Mouse (Mus musculus): Measurements from ENCODE around the gene Xlr5c. TPM values are rescaled to one million over a fixed set of nuclear protein-coding genes. Genes with fewer than 3 reads are reported as not detected.
"Not testable (repeated sequence)": the region's sequence is repeated elsewhere in the genome, so short reads cannot be mapped to it uniquely, and the experiment has no call there.

Gene Xlr5c
- total RNA-seq (2015; ENCODE audit: low replicate concordance) (not detected in 2 replicates), total RNA-seq (2017; ENCODE audit: low replicate concordance) (not detected in 2 replicates)

GRCm38 (mm10) chrX:73292876-73293275 lies at the start of gene Xlr5c, which contains the start of gene Xlr5a:
Gene Xlr5c, minus strand, starts transcription at chrX:73292976.
Gene Xlr5a, minus strand, starts transcription at chrX:73292976.
- ATAC-seq (replicated peaks; ENCODE audit: low FRiP score, poor library complexity, severe bottlenecking): not testable (repeated sequence)

GRCm38 (mm10) chrX:73342483-73342895 lies 49.7 kb upstream of the Xlr5c start, which contains the start of gene Zfp275:
Gene Zfp275, plus strand, starts transcription at chrX:73342621.
- ATAC-seq (replicated peaks; ENCODE audit: low FRiP score, poor library complexity, severe bottlenecking): no peak

- ATAC-seq (replicated peaks; ENCODE audit: low FRiP score, poor library complexity, severe bottlenecking): no peak
Observed at GRCm38 (mm10) chrX:73342068-73342467, 49.3 kb upstream of the Xlr5c start.

- no peak for ATAC-seq (replicated peaks; ENCODE audit: low FRiP score, poor library complexity, severe bottlenecking)
Observed at GRCm38 (mm10) chrX:73341473-73341872, 48.7 kb upstream of the Xlr5c start.

GRCm38 (mm10) chrX:73336740-73337139 lies 44.0 kb upstream of the Xlr5c start, which contains the start of gene Gm45015:
Gene Gm45015, minus strand, starts transcription at chrX:73336840.
- ATAC-seq (replicated peaks; ENCODE audit: low FRiP score, poor library complexity, severe bottlenecking): no peak

GRCm38 (mm10) chrX:73333548-73333947 lies 40.8 kb upstream of the Xlr5c start:
- no peak for ATAC-seq (replicated peaks; ENCODE audit: low FRiP score, poor library complexity, severe bottlenecking)

GRCm38 (mm10) chrX:73327215-73327614 lies 34.4 kb upstream of the Xlr5c start:
- no peak for ATAC-seq (replicated peaks; ENCODE audit: low FRiP score, poor library complexity, severe bottlenecking)

GRCm38 (mm10) chrX:73321029-73321428 lies 28.3 kb upstream of the Xlr5c start:
- ATAC-seq (replicated peaks; ENCODE audit: low FRiP score, poor library complexity, severe bottlenecking): no peak

- ATAC-seq (replicated peaks; ENCODE audit: low FRiP score, poor library complexity, severe bottlenecking): no peak
Observed at GRCm38 (mm10) chrX:73312522-73312921, 19.7 kb upstream of the Xlr5c start.

- ATAC-seq (replicated peaks; ENCODE audit: low FRiP score, poor library complexity, severe bottlenecking): not testable (repeated sequence)
Observed at GRCm38 (mm10) chrX:73295745-73296144, 3.0 kb upstream of the Xlr5c start.

GRCm38 (mm10) chrX:73265270-73265669 lies 27.5 kb downstream of the Xlr5c start, which contains the start of gene Xlr3c:
Gene Xlr3c, minus strand, starts transcription at chrX:73265390.
- ATAC-seq (replicated peaks; ENCODE audit: low FRiP score, poor library complexity, severe bottlenecking): not testable (repeated sequence)

- not testable (repeated sequence) for ATAC-seq (replicated peaks; ENCODE audit: low FRiP score, poor library complexity, severe bottlenecking)
Observed at GRCm38 (mm10) chrX:73262428-73262827, 30.3 kb downstream of the Xlr5c start.

GRCm38 (mm10) chrX:73242821-73243325 lies 49.9 kb downstream of the Xlr5c start, which contains the start of gene Xlr4c:
Gene Xlr4c, minus strand, starts transcription at chrX:73243130.
- not testable (repeated sequence) for ATAC-seq (replicated peaks; ENCODE audit: low FRiP score, poor library complexity, severe bottlenecking)

Other genes with a start within 250 kb of the Xlr5c start
- gene Pnma3, start 228.2 kb downstream of the Xlr5c start, total RNA-seq (2015; ENCODE audit: low replicate concordance): not detected in 2 replicates
- gene Pnma3, start 228.2 kb downstream of the Xlr5c start, total RNA-seq (2017; ENCODE audit: low replicate concordance): not detected in 2 replicates
- 2.9 and 12.2 TPM in 2 replicates for gene Xlr4a, start 210.5 kb downstream of the Xlr5c start, total RNA-seq (2015; ENCODE audit: low replicate concordance)
- 2.3 TPM in 1 of 2 replicates, not detected in the other for gene Xlr4a, start 210.5 kb downstream of the Xlr5c start, total RNA-seq (2017; ENCODE audit: low replicate concordance)
- not detected in 2 replicates for gene Xlr3a, start 195.9 kb downstream of the Xlr5c start, total RNA-seq (2015; ENCODE audit: low replicate concordance)
- gene Xlr3a, start 195.9 kb downstream of the Xlr5c start, total RNA-seq (2017; ENCODE audit: low replicate concordance): not detected in 2 replicates
- gene Gm14685, start 175.9 kb downstream of the Xlr5c start, total RNA-seq (2015; ENCODE audit: low replicate concordance): not detected in 2 replicates
- gene Gm14685, start 175.9 kb downstream of the Xlr5c start, total RNA-seq (2017; ENCODE audit: low replicate concordance): not detected in 2 replicates
- gene Xlr5b, start 144.2 kb downstream of the Xlr5c start, total RNA-seq (2015; ENCODE audit: low replicate concordance): not detected in 2 replicates
- not detected in 2 replicates for gene Xlr5b, start 144.2 kb downstream of the Xlr5c start, total RNA-seq (2017; ENCODE audit: low replicate concordance)
- not detected in 2 replicates for gene DXBay18, start 143.5 kb downstream of the Xlr5c start, total RNA-seq (2015; ENCODE audit: low replicate concordance)
- gene DXBay18, start 143.5 kb downstream of the Xlr5c start, total RNA-seq (2017; ENCODE audit: low replicate concordance): not detected in 2 replicates
- not detected in 2 replicates for gene Spin2d, start 116.0 kb downstream of the Xlr5c start, total RNA-seq (2015; ENCODE audit: low replicate concordance)
- gene Spin2d, start 116.0 kb downstream of the Xlr5c start, total RNA-seq (2017; ENCODE audit: low replicate concordance): not detected in 2 replicates
- not detected in 2 replicates for gene Xlr3b, start 100.8 kb downstream of the Xlr5c start, total RNA-seq (2015; ENCODE audit: low replicate concordance)
- gene Xlr3b, start 100.8 kb downstream of the Xlr5c start, total RNA-seq (2017; ENCODE audit: low replicate concordance): 1.4 TPM in 1 of 2 replicates, not detected in the other
- gene Xlr4b, start 78.6 kb downstream of the Xlr5c start, total RNA-seq (2015; ENCODE audit: low replicate concordance): 2.9 and 10.8 TPM in 2 replicates
- 5.5 TPM in 1 of 2 replicates, not detected in the other for gene Xlr4b, start 78.6 kb downstream of the Xlr5c start, total RNA-seq (2017; ENCODE audit: low replicate concordance)
- gene F8a, start 64.7 kb downstream of the Xlr5c start, total RNA-seq (2015; ENCODE audit: low replicate concordance): 1.7 and 1.8 TPM in 2 replicates
- gene F8a, start 64.7 kb downstream of the Xlr5c start, total RNA-seq (2017; ENCODE audit: low replicate concordance): 1.3 TPM in 2 replicates
- gene Xlr4c, start 49.8 kb downstream of the Xlr5c start, total RNA-seq (2015; ENCODE audit: low replicate concordance): 7.1 TPM in 1 of 2 replicates, not detected in the other
- 14.4 TPM in 1 of 2 replicates, not detected in the other for gene Xlr4c, start 49.8 kb downstream of the Xlr5c start, total RNA-seq (2017; ENCODE audit: low replicate concordance)
- not detected in 2 replicates for gene Xlr3c, start 27.6 kb downstream of the Xlr5c start, total RNA-seq (2015; ENCODE audit: low replicate concordance)
- not detected in 2 replicates for gene Xlr3c, start 27.6 kb downstream of the Xlr5c start, total RNA-seq (2017; ENCODE audit: low replicate concordance)
- gene Xlr5a, start within 50 bp of the Xlr5c start, total RNA-seq (2015; ENCODE audit: low replicate concordance): not detected in 2 replicates
- not detected in 2 replicates for gene Xlr5a, start within 50 bp of the Xlr5c start, total RNA-seq (2017; ENCODE audit: low replicate concordance)
- not detected in 2 replicates for gene Gm45015, start 43.9 kb upstream of the Xlr5c start, total RNA-seq (2015; ENCODE audit: low replicate concordance)
- gene Gm45015, start 43.9 kb upstream of the Xlr5c start, total RNA-seq (2017; ENCODE audit: low replicate concordance): not detected in 2 replicates
- gene Zfp275, start 49.6 kb upstream of the Xlr5c start, total RNA-seq (2015; ENCODE audit: low replicate concordance): 0.42 and 2.9 TPM in 2 replicates
- gene Zfp275, start 49.6 kb upstream of the Xlr5c start, total RNA-seq (2017; ENCODE audit: low replicate concordance): 0.51 and 0.61 TPM in 2 replicates
- not detected in 2 replicates for gene Gm18336, start 105.8 kb upstream of the Xlr5c start, total RNA-seq (2015; ENCODE audit: low replicate concordance)
- gene Gm18336, start 105.8 kb upstream of the Xlr5c start, total RNA-seq (2017; ENCODE audit: low replicate concordance): not detected in 2 replicates
- not detected in 2 replicates for gene Zfp92, start 118.1 kb upstream of the Xlr5c start, total RNA-seq (2015; ENCODE audit: low replicate concordance)
- gene Zfp92, start 118.1 kb upstream of the Xlr5c start, total RNA-seq (2017; ENCODE audit: low replicate concordance): not detected in 2 replicates
- gene Trex2, start 142.4 kb upstream of the Xlr5c start, total RNA-seq (2015; ENCODE audit: low replicate concordance): not detected in 2 replicates
- not detected in 2 replicates for gene Trex2, start 142.4 kb upstream of the Xlr5c start, total RNA-seq (2017; ENCODE audit: low replicate concordance)
- gene Haus7, start 166.1 kb upstream of the Xlr5c start, total RNA-seq (2015; ENCODE audit: low replicate concordance): 9.2 and 13.0 TPM in 2 replicates
- gene Haus7, start 166.1 kb upstream of the Xlr5c start, total RNA-seq (2017; ENCODE audit: low replicate concordance): 8.0 and 14.1 TPM in 2 replicates
- gene Bgn, start 190.6 kb upstream of the Xlr5c start, total RNA-seq (2015; ENCODE audit: low replicate concordance): 11.2 and 28.9 TPM in 2 replicates
- 1.0 and 1.8 TPM in 2 replicates for gene Bgn, start 190.6 kb upstream of the Xlr5c start, total RNA-seq (2017; ENCODE audit: low replicate concordance)
- not detected in 2 replicates for gene Atp2b3, start 210.1 kb upstream of the Xlr5c start, total RNA-seq (2015; ENCODE audit: low replicate concordance)
- gene Atp2b3, start 210.1 kb upstream of the Xlr5c start, total RNA-seq (2017; ENCODE audit: low replicate concordance): not detected in 2 replicates